In the genomic region with DNA sequence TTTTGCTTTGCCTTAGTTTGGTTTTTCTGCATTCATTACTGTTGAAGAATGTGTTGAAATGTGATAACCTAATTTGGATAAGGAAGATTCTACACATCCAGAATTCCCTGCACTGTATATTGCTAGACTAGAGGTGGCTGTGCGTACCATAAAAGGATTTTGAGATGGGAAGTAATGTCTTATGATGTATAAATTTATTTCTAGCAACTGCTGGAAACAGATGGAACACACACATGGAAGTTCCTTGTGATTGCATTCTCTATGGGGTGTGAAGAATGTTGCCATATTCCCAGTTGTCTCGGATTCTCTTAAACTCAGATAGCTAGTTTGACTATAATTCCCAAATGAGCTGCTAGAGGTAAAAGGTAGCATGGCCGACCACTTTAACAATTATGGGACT, we compare ENCODE assay signal across 18 mouse cellular contexts.
"Had no signal": no experiment of that assay in that cellular context is flagged by ENCODE, and none has a peak within 500 bp of the region (broad histone marks: within the 10 kb centered on the region; RNA-seq: fewer than 3 reads in every experiment).

No protein-coding gene starts in this region.

- H3K9me3 ChIP-seq: liver, embryonic 13.5 days; stomach, embryonic 15.5 days had no signal

- H3K27ac ChIP-seq: liver, embryonic 13.5 days; stomach, embryonic 15.5 days had no signal

- DNase-seq: kidney, adult 18-20 months; kidney, adult 9 months; kidney, postnatal 14 days; kidney, postnatal 4 days; layer of hippocampus, postnatal 36 days; liver, embryonic 13.5 days; lung, adult 2 months; lung, postnatal 14 days; lung, postnatal 4 days; midbrain, embryonic 14.5 days; right cerebral cortex, postnatal 14 days; spleen, adult 18-20 months; thymus, adult 18-20 months; thymus, postnatal 14 days; thymus, postnatal 4 days had no signal

- H3K4me1 ChIP-seq: liver, embryonic 13.5 days; stomach, embryonic 15.5 days had no signal

- ATAC-seq: intestine, embryonic 16.5 days had no signal

- H3K4me2 ChIP-seq: liver, embryonic 13.5 days; midbrain, embryonic 11.5 days; stomach, embryonic 15.5 days had no signal

- H3K36me3 ChIP-seq: liver, embryonic 13.5 days; stomach, embryonic 15.5 days had no signal

- H3K27me3 ChIP-seq: liver, embryonic 13.5 days; stomach, embryonic 15.5 days had no signal

- H3K4me3 ChIP-seq: liver, embryonic 13.5 days; stomach, embryonic 15.5 days had no signal

- H3K9ac ChIP-seq: liver, embryonic 13.5 days; stomach, embryonic 15.5 days had no signal
